Mouse (Mus musculus) intestine, postnatal 0 days (tissue): ENCODE results near the gene Usp33. TPM values are rescaled to one million over a fixed set of nuclear protein-coding genes. Genes with fewer than 3 reads are reported as not detected.
A peak's percentile ranks its signal among the peaks of the same experiment; 100 is the strongest.

Experiments used
- ATAC-seq: fragments of 200-750 bp; cut with Nextera tagmentation; 2 replicates; pipeline ENCODE4 v1.8.0; 2017; ENCODE audit warnings: mild to moderate bottlenecking, moderate TSS enrichment, moderate library complexity
- H3K27ac ChIP-seq: fragments of 300-500 bp; sonication (generic); 2 replicates; pipeline ENCODE4 v1.5.1; 2014; ENCODE audit warnings: mild to moderate bottlenecking, low read depth, low read length, moderate library complexity
- H3K27me3 ChIP-seq: fragments of 300-500 bp; sonication (generic); replicated peaks from 2 replicates; pipeline ENCODE4 v1.6.1; 2014; ENCODE audit warnings: low read length, mixed read lengths; ENCODE audit not compliant: control insufficient read depth, insufficient read depth
- H3K36me3 ChIP-seq: fragments of 300-500 bp; sonication (generic); 2 replicates; pipeline ENCODE4 v1.6.1; 2014; ENCODE audit warnings: mild to moderate bottlenecking, moderate library complexity; ENCODE audit not compliant: control insufficient read depth, insufficient read depth
- H3K4me1 ChIP-seq: fragments of 300-500 bp; sonication (generic); replicated peaks from 2 replicates; pipeline ENCODE4 v1.6.1; 2014; ENCODE audit warnings: antibody characterized with exemption, low read length, mixed read lengths; ENCODE audit not compliant: control insufficient read depth, insufficient read depth
- H3K4me2 ChIP-seq: fragments of 300-500 bp; sonication (generic); replicated peaks from 2 replicates; pipeline ENCODE4 v1.6.1; 2014; ENCODE audit warnings: low read depth, mild to moderate bottlenecking, moderate library complexity
- H3K4me3 ChIP-seq: fragments of 300-500 bp; sonication (generic); 2 replicates; pipeline ENCODE4 v1.5.1; 2014; ENCODE audit warnings: low read depth, low read length
- H3K9ac ChIP-seq: fragments of 300-500 bp; sonication (generic); 2 replicates; pipeline ENCODE4 v1.6.1; 2014; ENCODE audit warnings: mild to moderate bottlenecking, low read depth, low read length
- H3K9me3 ChIP-seq: fragments of 300-500 bp; sonication (generic); 2 replicates; pipeline ENCODE4 v1.6.1; 2016; ENCODE audit warnings: mixed run types; ENCODE audit not compliant: control insufficient read depth
- CTCF ChIP-seq: sonication (generic); IDR thresholded peaks from 2 replicates; pipeline ENCODE4 v1.5.1; 2016; ENCODE audit warnings: low read depth, mild to moderate bottlenecking, control low read depth, antibody characterized with exemption, moderate library complexity
- WGBS: fragments of 180-500 bp; shearing (Covaris S2); extraction: QIAGEN DNeasy Blood & Tissue Kit; methylation state at CpG from one replicate; pipeline ENCODE4 v1.1.7; 2014; 5-methylcytosine and 5-hydroxymethylcytosine counted together
- polyA plus RNA-seq: library from polyadenylated mRNA; unstranded; fragments of >200 nt; fragmentation: Nextera tagmentation; extraction: Ambion mirVana; gene quantifications from 2 replicates; pipeline ENCODE4 v1.2.1, GENCODE M21; 2015

The Usp33 gene
- polyA plus RNA-seq, 1 experiment from 2014 or later: 18.7 TPM

GRCm38 (mm10) chr3:152339862-152340557, 6.3 kb upstream of the Usp33 start, which contains the start of gene Miga1:
Miga1 (minus strand) TSS chr3:152340407.
- H3K9ac ChIP-seq: peak within 1 kb of the TSS; percentile 70
- peak; percentile 70 for ATAC-seq
- H3K4me3 ChIP-seq: peak within 1 kb of the TSS; percentile 84
- H3K36me3 ChIP-seq: peaks cover 25% of the 10 kb centered on the region; the same call in 1 of the 2 replicates
- no peaks in the 10 kb centered on the region for H3K4me1 ChIP-seq
- H3K4me2 ChIP-seq: peak within 1 kb of the TSS; percentile 88
- H3K9me3 ChIP-seq: no peaks in the 10 kb centered on the region
- no peaks in the 10 kb centered on the region for H3K27me3 ChIP-seq
- 1% methylated on average over 54 of the region's 54 CpGs for WGBS
- H3K27ac ChIP-seq: peak within 1 kb of the TSS; percentile 66
- TF ChIP-seq CTCF: no peak

DNA sequence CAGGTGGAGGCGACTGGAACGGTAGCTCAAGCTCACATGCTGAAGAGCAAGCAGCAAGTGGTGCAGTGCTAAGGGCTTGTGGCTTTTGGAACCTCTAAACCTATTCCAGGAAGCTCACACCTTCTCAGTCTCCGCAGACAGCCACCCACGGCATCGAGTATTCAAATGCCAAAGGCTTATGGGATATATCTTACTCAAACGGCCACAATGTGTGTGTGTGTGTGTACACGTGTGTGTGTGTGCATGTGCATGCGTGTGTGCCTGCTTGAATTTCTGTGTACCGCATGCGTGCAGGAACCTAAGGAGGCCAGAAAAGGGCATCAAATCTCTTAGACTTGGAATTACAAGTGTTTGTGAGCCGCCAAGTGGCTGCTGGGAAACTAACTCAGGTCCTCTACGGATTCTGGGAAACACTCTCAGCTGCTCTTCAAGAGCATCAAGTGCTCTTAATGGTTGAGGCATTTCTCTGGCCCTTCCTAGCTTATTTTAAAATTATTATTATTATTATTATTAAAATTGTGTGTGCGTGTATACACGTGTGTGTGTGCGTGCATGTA, 3.2 kb upstream of the Usp33 start:
- no peak for TF ChIP-seq CTCF
- WGBS: 88% methylated on average over 15 of the region's 15 CpGs
- no peak for ATAC-seq
- Histone ChIP-seq H3K36me3 (no peaks in the 10 kb centered on the region), H3K27me3 (no peaks in the 10 kb centered on the region), H3K9ac (no peak overlapping the region), H3K4me1 (peaks cover 4% of the 10 kb centered on the region; the same call in 1 of the 2 replicates), H3K27ac (no peak overlapping the region), H3K9me3 (no peaks in the 10 kb centered on the region), H3K4me2 (no peak overlapping the region), H3K4me3 (no peak overlapping the region)

- no peaks in the 10 kb centered on the region for H3K9me3 ChIP-seq
- H3K4me3 ChIP-seq: peak overlapping the region; percentile 70
- no peak for TF ChIP-seq CTCF
- H3K36me3 ChIP-seq: no peaks in the 10 kb centered on the region
- H3K4me2 ChIP-seq: peak overlapping the region; percentile 67
- peak overlapping the region; percentile 87 for H3K27ac ChIP-seq
- under 1% methylated on average over 54 of the region's 54 CpGs for WGBS
- no peaks in the 10 kb centered on the region for H3K27me3 ChIP-seq
- H3K4me1 ChIP-seq: peaks cover 10% of the 10 kb centered on the region; the same call in 1 of the 2 replicates
- ATAC-seq: peak; percentile 58
- peak overlapping the region; percentile 90 for H3K9ac ChIP-seq
Measured at GRCm38 (mm10) chr3:152346633-152347141, 409 bp downstream of the Usp33 start.

DNA sequence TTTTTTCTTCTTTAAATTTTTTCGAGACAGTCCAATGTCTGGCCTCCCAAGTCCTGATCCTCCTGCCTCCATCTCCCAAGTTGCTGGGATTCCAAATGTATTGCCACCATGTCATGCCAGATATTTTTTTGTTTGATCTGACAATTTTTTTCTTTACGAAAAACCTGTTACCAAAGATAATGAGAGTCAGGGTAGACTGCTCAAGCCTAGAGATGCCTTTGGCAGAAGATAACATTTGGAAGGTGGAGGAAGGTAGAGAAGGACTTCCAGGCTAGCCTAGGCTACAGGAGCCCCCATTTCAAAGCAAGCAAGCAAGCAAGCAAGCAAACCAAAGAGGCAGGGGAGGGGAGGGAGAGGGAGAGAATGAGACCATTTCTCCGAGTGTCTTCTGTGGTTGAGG, 949 bp downstream of the Usp33 start:
- Histone ChIP-seq H3K9ac (peak overlapping the region; percentile 90), H3K27me3 (no peaks in the 10 kb centered on the region), H3K4me1 (peaks cover 10% of the 10 kb centered on the region; the same call in 1 of the 2 replicates), H3K4me3 (peak overlapping the region; percentile 70), H3K4me2 (peak overlapping the region; percentile 67), H3K36me3 (no peaks in the 10 kb centered on the region), H3K27ac (no peak overlapping the region), H3K9me3 (no peaks in the 10 kb centered on the region)
- ATAC-seq: no peak
- WGBS: 31% methylated on average over 3 of the region's 3 CpGs
- TF ChIP-seq CTCF: no peak

- H3K27ac ChIP-seq: no peak overlapping the region
- no peak for TF ChIP-seq CTCF
- H3K9me3 ChIP-seq: no peaks in the 10 kb centered on the region
- peaks cover 12% of the 10 kb centered on the region; the same call in 1 of the 2 replicates for H3K4me1 ChIP-seq
- H3K4me2 ChIP-seq: no peak overlapping the region; the same call in 1 of the 2 replicates
- no peaks in the 10 kb centered on the region for H3K27me3 ChIP-seq
- no peak overlapping the region for H3K4me3 ChIP-seq
- H3K36me3 ChIP-seq: no peaks in the 10 kb centered on the region
- 73% methylated on average over 10 of the region's 10 CpGs for WGBS
- ATAC-seq: no peak
- no peak overlapping the region for H3K9ac ChIP-seq
Measured at GRCm38 (mm10) chr3:152348011-152348830, 1.9 kb downstream of the Usp33 start.

DNA sequence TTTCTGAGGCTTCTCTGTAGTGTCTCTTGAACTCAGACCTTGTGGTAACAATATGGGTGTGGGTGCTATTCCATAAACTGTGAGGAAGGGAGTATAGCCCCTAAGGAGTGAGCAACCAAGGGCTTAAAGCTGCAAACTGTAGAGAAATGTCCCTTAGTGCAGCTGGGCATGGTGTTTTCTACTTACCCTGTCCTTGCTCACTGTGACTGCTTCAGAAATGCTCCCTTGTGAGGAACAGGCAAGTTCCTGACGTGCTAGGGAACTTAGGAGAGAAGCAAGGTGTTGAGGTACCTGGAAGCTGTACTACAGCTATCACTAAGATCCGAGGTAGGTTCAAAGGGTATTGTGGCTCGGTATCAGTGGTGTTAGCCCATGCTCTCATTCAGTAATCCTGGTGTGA, 4.2 kb downstream of the Usp33 start:
- H3K4me3 ChIP-seq: no peak overlapping the region
- no peak for ATAC-seq
- no peaks in the 10 kb centered on the region for H3K27me3 ChIP-seq
- no peaks in the 10 kb centered on the region for H3K9me3 ChIP-seq
- WGBS: 45% methylated on average over 3 of the region's 3 CpGs
- no peak for TF ChIP-seq CTCF
- peaks cover 19% of the 10 kb centered on the region for H3K4me1 ChIP-seq
- H3K9ac ChIP-seq: no peak overlapping the region
- H3K36me3 ChIP-seq: no peaks in the 10 kb centered on the region
- H3K27ac ChIP-seq: no peak overlapping the region
- H3K4me2 ChIP-seq: peak overlapping the region; percentile 21; the same call in 1 of the 2 replicates
